Mouse (Mus musculus) retina, adult 2 months (tissue): ENCODE results near the gene Arf3.
A peak's percentile ranks its signal among the peaks of the same experiment; 100 is the strongest.

Source experiments
- DNase-seq: peaks from one replicate; pipeline ENCODE4 v3.0.0-alpha.2; 2012; ENCODE audit warnings: low read depth, low spot score

Arf3 gene

GRCm38 (mm10) chr15:98722854-98723253 is 40.2 kb downstream of the Arf3 start:
- no peak for DNase-seq

GRCm38 (mm10) chr15:98722191-98722590 is 40.8 kb downstream of the Arf3 start:
- DNase-seq: no peak

- DNase-seq: no peak
Measured at GRCm38 (mm10) chr15:98717301-98717700, 45.7 kb downstream of the Arf3 start.

- DNase-seq: no peak
Measured at GRCm38 (mm10) chr15:98714230-98714652, 48.8 kb downstream of the Arf3 start.

- no peak for DNase-seq
Measured at GRCm38 (mm10) chr15:98710442-98710841, 52.6 kb downstream of the Arf3 start.

GRCm38 (mm10) chr15:98707766-98708372 is 55.1 kb downstream of the Arf3 start, which contains the start of gene Ccdc65:
Gene Ccdc65 (plus strand): TSS chr15:98708207.
- peak; percentile 77 for DNase-seq

GRCm38 (mm10) chr15:98704312-98704711 is 58.7 kb downstream of the Arf3 start:
- DNase-seq: no peak

- peak; percentile 63 for DNase-seq
Measured at GRCm38 (mm10) chr15:98699190-98700105, 63.6 kb downstream of the Arf3 start.

- no peak for DNase-seq
Measured at GRCm38 (mm10) chr15:98696216-98696615, 66.8 kb downstream of the Arf3 start.

GRCm38 (mm10) chr15:98695726-98696125 is 67.3 kb downstream of the Arf3 start:
- DNase-seq: no peak

- no peak for DNase-seq
Measured at GRCm38 (mm10) chr15:98692171-98692715, 70.8 kb downstream of the Arf3 start.

GRCm38 (mm10) chr15:98691486-98692147 is 71.4 kb downstream of the Arf3 start:
- no peak for DNase-seq

GRCm38 (mm10) chr15:98689682-98690081 is 73.3 kb downstream of the Arf3 start:
- no peak for DNase-seq
